Mouse (Mus musculus): ENCODE results near the gene Akt3. TPM values are rescaled to one million over a fixed set of nuclear protein-coding genes. Genes with fewer than 3 reads are reported as not detected.

Akt3 gene
- polyA plus RNA-seq, 1 experiment from 2014 or later: 0.37 TPM

DNA sequence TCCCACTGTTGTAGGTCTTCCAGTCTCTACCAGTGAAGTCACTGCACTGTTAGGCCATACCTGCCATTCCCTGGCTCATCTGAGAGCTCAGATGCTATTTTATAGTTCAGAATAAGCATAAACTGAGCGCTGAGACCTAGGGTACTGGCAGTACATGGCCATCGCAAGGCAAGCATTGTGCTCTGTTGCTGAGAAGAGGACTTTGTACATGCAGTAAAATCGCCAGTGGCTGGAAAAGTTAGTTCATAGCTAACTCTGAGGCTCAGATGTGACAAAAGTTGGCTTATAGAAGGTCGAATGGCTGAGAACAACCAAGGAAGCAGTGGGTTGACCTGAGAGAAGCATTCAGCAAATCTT, 262.6 kb downstream of the Akt3 start:
- WGBS (ENCODE audit: insufficient replicate concordance): 56% methylated on average over 4 of the region's 4 CpGs
- Histone ChIP-seq H3K4me2 (ENCODE audit: low read depth, low read length) (no peak overlapping the region), H3K27ac (ENCODE audit: low read length) (no peak overlapping the region), H3K4me3 (ENCODE audit: low read depth, low read length) (no peak overlapping the region), H3K27me3 (ENCODE audit: control insufficient read depth, insufficient read depth, low read depth, low read length) (no peaks in the 10 kb centered on the region), H3K9ac (ENCODE audit: low read depth, low read length) (no peak overlapping the region), H3K36me3 (ENCODE audit: control insufficient read depth, insufficient read depth) (no peaks in the 10 kb centered on the region), H3K9me3 (replicated peaks; ENCODE audit: control insufficient read depth, low read length) (no peaks in the 10 kb centered on the region), H3K4me1 (ENCODE audit: control insufficient read depth, low read depth, low read length) (peaks cover 5% of the 10 kb centered on the region; the same call in 1 of the 2 replicates)
- no peak for ATAC-seq (ENCODE audit: low read depth)

DNA sequence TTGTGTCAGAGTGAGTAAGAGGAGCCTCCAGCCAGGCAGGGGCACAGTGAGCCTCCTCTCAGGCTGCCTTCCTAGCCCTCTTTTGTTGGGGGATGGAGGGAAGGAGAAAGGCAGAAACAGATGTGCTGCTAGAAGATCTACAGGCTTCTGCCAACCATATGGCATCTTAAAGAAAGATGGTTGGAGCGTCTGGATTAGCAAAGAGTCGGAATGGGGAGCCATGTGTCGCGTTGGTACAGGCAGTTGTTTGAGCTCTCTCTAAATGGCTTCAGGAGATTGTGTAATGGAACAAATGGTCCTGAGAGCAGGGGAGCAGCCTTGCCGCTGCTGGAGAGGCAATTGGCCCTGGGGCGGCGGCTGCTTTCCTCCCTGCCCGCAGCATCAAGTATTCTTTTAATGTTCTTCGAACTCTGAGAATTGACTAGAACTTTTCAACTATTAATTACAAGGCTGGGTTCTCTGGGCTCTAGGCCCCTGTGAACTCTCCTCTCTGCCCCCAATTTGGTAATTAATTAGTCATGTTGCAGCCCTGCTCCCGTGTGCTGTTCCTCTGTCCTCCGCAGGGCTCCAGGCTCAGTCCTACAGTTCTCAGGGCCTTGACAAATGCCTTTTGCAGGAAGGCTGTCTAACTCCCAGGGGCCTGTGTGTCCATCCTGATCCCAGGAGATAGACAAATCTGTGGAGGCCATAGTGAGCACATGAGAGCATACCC, 263.1 kb downstream of the Akt3 start:
- WGBS (ENCODE audit: insufficient replicate concordance): 69% methylated on average over 11 of the region's 11 CpGs
- H3K9me3 ChIP-seq (replicated peaks; ENCODE audit: control insufficient read depth, low read length): no peaks in the 10 kb centered on the region
- H3K4me2 ChIP-seq (ENCODE audit: low read depth, low read length): no peak overlapping the region
- no peaks in the 10 kb centered on the region for H3K27me3 ChIP-seq (ENCODE audit: control insufficient read depth, insufficient read depth, low read depth, low read length)
- no peaks in the 10 kb centered on the region for H3K36me3 ChIP-seq (ENCODE audit: control insufficient read depth, insufficient read depth)
- no peak overlapping the region for H3K4me3 ChIP-seq (ENCODE audit: low read depth, low read length)
- peaks cover 5% of the 10 kb centered on the region; the same call in 1 of the 2 replicates for H3K4me1 ChIP-seq (ENCODE audit: control insufficient read depth, low read depth, low read length)
- ATAC-seq (ENCODE audit: low read depth): no peak
- H3K9ac ChIP-seq (ENCODE audit: low read depth, low read length): no peak overlapping the region
- H3K27ac ChIP-seq (ENCODE audit: low read length): no peak overlapping the region

DNA sequence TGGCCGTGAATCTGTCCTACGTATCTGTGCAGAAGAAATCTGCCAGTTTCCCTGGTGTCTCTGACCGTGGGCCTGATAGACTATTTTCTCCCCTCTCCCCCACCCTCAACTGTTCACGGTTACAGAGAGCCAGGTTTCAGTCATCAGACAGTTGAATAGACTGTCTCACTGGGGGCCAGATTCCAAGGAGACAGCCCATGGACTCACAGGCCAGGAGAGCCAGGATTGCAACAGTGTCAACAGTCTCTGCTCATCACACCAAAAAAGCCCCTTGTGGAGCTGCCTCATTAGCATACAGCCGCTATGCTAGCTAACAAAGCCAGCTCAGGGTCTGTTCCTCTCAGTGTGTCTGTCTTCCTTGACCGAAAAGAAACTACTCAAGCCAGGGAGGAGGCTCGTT, 263.9 kb downstream of the Akt3 start:
- no peak overlapping the region for H3K4me3 ChIP-seq (ENCODE audit: low read depth, low read length)
- no peak overlapping the region for H3K4me2 ChIP-seq (ENCODE audit: low read depth, low read length)
- ATAC-seq (ENCODE audit: low read depth): peak; percentile 44; the same call in 1 of the 2 replicates

DNA sequence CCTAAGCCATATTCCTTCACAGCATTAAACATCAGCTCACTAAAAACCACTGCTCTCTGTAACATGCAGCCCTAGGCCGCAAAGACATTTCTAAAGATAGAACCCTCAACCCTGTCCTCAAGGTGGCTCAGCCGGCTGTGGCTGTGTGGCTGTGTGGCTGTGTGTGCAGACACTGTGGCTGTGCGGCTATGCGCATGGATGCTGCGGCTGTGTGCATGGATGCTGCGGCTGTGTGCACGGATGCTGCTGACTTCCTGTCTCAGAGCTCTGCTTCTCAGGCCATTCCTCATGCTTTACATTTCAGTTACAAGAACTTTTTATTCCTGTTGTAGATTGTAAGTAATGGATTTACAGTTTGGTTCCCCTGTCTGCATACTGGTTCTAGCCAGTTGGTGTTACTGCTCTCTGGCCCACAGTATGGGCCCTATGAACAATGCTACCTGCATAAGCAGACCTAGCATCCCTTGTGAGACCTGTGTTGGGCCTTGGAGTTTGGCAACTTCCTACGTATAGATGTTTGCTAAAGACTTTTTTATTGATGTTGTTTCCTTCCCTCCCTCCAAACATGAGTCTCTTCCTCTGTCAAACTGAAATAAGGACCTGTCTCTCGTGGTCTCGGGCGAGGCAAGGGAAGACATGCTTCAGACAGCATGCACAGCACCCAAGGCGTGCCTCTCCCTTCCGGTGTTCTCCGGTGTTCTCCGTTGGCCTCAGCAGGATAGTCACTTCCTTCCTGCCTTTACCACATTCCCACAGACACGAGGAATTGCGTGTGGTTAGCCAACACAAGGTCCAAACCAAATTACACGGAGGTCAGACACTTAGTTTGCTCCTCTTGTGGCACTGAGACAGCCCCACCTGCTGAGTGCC, 264.6 kb downstream of the Akt3 start:
- H3K27me3 ChIP-seq (ENCODE audit: control insufficient read depth, insufficient read depth, low read depth, low read length): no peaks in the 10 kb centered on the region
- no peak for ATAC-seq (ENCODE audit: low read depth)
- peaks cover 5% of the 10 kb centered on the region; the same call in 1 of the 2 replicates for H3K4me1 ChIP-seq (ENCODE audit: control insufficient read depth, low read depth, low read length)
- no peak overlapping the region for H3K27ac ChIP-seq (ENCODE audit: low read length)
- H3K9ac ChIP-seq (ENCODE audit: low read depth, low read length): no peak overlapping the region
- H3K4me2 ChIP-seq (ENCODE audit: low read depth, low read length): no peak overlapping the region
- 36% methylated on average over 18 of the region's 18 CpGs for WGBS (ENCODE audit: insufficient replicate concordance)
- H3K9me3 ChIP-seq (replicated peaks; ENCODE audit: control insufficient read depth, low read length): no peaks in the 10 kb centered on the region
- no peak overlapping the region for H3K4me3 ChIP-seq (ENCODE audit: low read depth, low read length)
- H3K36me3 ChIP-seq (ENCODE audit: control insufficient read depth, insufficient read depth): no peaks in the 10 kb centered on the region

More for the DNA sequence above, 263.9 kb downstream of the Akt3 start:
- H3K27ac ChIP-seq (ENCODE audit: low read length): no peak overlapping the region
- H3K9me3 ChIP-seq (replicated peaks; ENCODE audit: control insufficient read depth, low read length): no peaks in the 10 kb centered on the region
- no peak overlapping the region for H3K9ac ChIP-seq (ENCODE audit: low read depth, low read length)
- H3K27me3 ChIP-seq (ENCODE audit: control insufficient read depth, insufficient read depth, low read depth, low read length): no peaks in the 10 kb centered on the region
- peaks cover 5% of the 10 kb centered on the region; the same call in 1 of the 2 replicates for H3K4me1 ChIP-seq (ENCODE audit: control insufficient read depth, low read depth, low read length)
- no peaks in the 10 kb centered on the region for H3K36me3 ChIP-seq (ENCODE audit: control insufficient read depth, insufficient read depth)
- 19% methylated on average over 7 of the region's 7 CpGs for WGBS (ENCODE audit: insufficient replicate concordance)

DNA sequence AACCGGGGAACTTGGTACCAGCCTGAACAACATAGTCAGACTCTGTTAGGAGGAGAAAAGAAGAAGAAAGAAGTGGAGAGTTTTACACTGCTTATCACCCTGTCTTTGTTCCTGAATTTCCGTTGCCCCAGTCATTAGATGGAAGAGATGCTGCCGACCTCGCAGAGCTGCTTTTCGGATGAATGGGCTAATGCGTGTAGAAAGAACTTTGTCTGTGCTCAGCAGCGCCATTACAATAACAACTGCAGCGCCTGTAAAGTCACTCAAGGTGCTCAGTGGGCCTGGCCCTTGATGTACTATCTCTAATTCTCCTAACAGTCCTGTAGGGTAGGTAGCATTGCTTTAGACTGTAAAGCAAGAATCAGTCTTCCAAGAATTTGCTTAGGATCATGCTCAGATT, 265.5 kb downstream of the Akt3 start:
- no peak overlapping the region for H3K27ac ChIP-seq (ENCODE audit: low read length)
- H3K9me3 ChIP-seq (replicated peaks; ENCODE audit: control insufficient read depth, low read length): no peaks in the 10 kb centered on the region
- no peaks in the 10 kb centered on the region for H3K36me3 ChIP-seq (ENCODE audit: control insufficient read depth, insufficient read depth)
- 63% methylated on average over 8 of the region's 8 CpGs for WGBS (ENCODE audit: insufficient replicate concordance)
- no peaks in the 10 kb centered on the region for H3K27me3 ChIP-seq (ENCODE audit: control insufficient read depth, insufficient read depth, low read depth, low read length)
- peaks cover 5% of the 10 kb centered on the region; the same call in 1 of the 2 replicates for H3K4me1 ChIP-seq (ENCODE audit: control insufficient read depth, low read depth, low read length)
- ATAC-seq (ENCODE audit: low read depth): no peak
- no peak overlapping the region for H3K4me2 ChIP-seq (ENCODE audit: low read depth, low read length)
- no peak overlapping the region for H3K4me3 ChIP-seq (ENCODE audit: low read depth, low read length)
- no peak overlapping the region for H3K9ac ChIP-seq (ENCODE audit: low read depth, low read length)

DNA sequence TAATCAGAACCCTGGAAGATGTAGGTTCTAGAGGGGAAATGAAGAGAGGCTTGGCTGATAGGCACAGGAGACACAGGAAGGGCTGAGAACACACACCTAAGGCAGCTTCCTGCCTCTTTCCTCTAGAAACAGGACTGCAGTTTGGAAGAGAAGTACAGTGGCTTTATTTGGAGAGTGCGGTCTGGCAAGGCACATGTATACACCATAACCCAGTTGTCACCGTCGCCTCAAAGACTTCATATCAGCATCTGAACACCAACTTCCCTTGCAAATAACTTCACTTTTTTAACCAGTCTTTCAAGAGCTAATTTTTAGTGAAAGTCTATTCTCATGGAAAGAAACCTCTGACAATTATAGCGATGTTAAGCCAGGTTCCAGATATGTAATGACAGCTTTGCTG, 266.5 kb downstream of the Akt3 start:
- Histone ChIP-seq H3K4me3 (ENCODE audit: low read depth, low read length) (no peak overlapping the region), H3K36me3 (ENCODE audit: control insufficient read depth, insufficient read depth) (no peaks in the 10 kb centered on the region), H3K9ac (ENCODE audit: low read depth, low read length) (no peak overlapping the region), H3K4me1 (ENCODE audit: control insufficient read depth, low read depth, low read length) (peaks cover 3% of the 10 kb centered on the region; the same call in 1 of the 2 replicates), H3K27ac (ENCODE audit: low read length) (no peak overlapping the region), H3K9me3 (replicated peaks; ENCODE audit: control insufficient read depth, low read length) (no peaks in the 10 kb centered on the region), H3K4me2 (ENCODE audit: low read depth, low read length) (no peak overlapping the region), H3K27me3 (ENCODE audit: control insufficient read depth, insufficient read depth, low read depth, low read length) (no peaks in the 10 kb centered on the region)
- no peak for ATAC-seq (ENCODE audit: low read depth)
- 47% methylated on average over 4 of the region's 4 CpGs for WGBS (ENCODE audit: insufficient replicate concordance)

DNA sequence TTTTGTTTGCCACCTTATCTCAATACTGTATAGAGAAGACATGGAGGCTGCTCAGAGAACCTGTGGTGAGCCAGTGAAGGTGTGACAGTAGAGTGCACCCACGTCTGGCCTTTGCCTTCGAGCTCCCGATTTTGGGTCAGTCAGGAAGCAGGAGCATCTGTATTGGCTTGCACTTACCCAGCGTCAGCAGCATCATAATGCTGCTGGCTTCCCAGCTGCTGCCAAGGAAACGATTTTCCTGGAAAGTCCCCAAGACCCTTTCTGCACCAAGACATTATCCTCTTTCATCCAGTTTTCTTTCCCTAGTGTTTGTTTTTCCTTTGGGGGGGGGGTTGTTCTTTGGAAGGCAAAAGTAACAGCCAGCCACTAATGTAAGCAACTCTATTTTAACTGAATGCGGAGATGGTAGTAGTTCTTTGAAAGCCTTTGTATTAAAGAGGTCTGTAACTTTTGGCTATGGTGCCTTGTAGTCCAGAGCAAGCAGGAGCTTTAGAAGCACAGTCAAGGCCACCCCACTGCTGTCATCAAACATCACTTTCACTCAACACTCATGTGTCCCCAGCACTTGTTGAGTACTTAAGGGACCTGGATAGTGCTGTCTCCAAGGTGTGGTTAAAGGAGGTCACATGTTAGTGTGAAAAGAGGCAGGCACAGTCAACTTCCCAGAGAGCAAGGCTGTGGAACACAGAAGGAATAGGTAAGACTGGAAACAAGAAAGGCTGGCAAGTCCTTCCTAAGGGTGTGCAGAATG, 270.8 kb downstream of the Akt3 start:
- 67% methylated on average over 6 of the region's 6 CpGs for WGBS (ENCODE audit: insufficient replicate concordance)
- ATAC-seq (ENCODE audit: low read depth): no peak

DNA sequence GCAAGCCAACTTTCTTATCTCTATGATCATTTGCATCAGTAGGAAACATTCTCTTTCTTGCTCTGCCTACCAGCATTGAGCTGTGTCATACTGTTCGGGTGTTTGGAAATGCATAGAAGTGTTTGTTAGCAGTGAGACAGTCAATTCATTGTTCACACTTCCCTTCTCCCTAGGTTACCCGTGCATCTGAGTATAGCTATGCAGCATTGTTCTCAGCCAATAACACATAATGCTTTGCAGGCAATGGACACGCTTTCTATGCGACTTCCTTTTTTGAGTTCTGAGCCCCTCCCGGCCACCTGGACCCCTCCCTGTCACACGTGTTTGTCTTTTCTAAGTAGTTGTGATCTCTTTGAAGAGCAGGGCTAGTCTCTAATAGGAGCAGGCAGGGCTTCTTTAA, 271.7 kb downstream of the Akt3 start:
- no peak overlapping the region for H3K4me3 ChIP-seq (ENCODE audit: low read depth, low read length)
- no peak overlapping the region for H3K27ac ChIP-seq (ENCODE audit: low read length)
- WGBS (ENCODE audit: insufficient replicate concordance): 28% methylated on average over 6 of the region's 6 CpGs
- H3K27me3 ChIP-seq (ENCODE audit: control insufficient read depth, insufficient read depth, low read depth, low read length): no peaks in the 10 kb centered on the region
- no peak overlapping the region for H3K9ac ChIP-seq (ENCODE audit: low read depth, low read length)
- no peaks in the 10 kb centered on the region; the same call in 1 of the 2 replicates for H3K4me1 ChIP-seq (ENCODE audit: control insufficient read depth, low read depth, low read length)
- H3K36me3 ChIP-seq (ENCODE audit: control insufficient read depth, insufficient read depth): no peaks in the 10 kb centered on the region
- ATAC-seq (ENCODE audit: low read depth): no peak
- H3K9me3 ChIP-seq (replicated peaks; ENCODE audit: control insufficient read depth, low read length): no peaks in the 10 kb centered on the region
- no peak overlapping the region for H3K4me2 ChIP-seq (ENCODE audit: low read depth, low read length)

More for the DNA sequence above, 270.8 kb downstream of the Akt3 start:
- Histone ChIP-seq H3K4me2 (ENCODE audit: low read depth, low read length) (no peak overlapping the region), H3K9ac (ENCODE audit: low read depth, low read length) (no peak overlapping the region), H3K9me3 (replicated peaks; ENCODE audit: control insufficient read depth, low read length) (no peaks in the 10 kb centered on the region), H3K4me1 (ENCODE audit: control insufficient read depth, low read depth, low read length) (no peaks in the 10 kb centered on the region; the same call in 1 of the 2 replicates), H3K27ac (ENCODE audit: low read length) (no peak overlapping the region), H3K4me3 (ENCODE audit: low read depth, low read length) (no peak overlapping the region), H3K36me3 (ENCODE audit: control insufficient read depth, insufficient read depth) (no peaks in the 10 kb centered on the region), H3K27me3 (ENCODE audit: control insufficient read depth, insufficient read depth, low read depth, low read length) (no peaks in the 10 kb centered on the region)
